Mouse (Mus musculus): Measurements from ENCODE around the gene Igf1r. TPM values are rescaled to one million over a fixed set of nuclear protein-coding genes. Genes with fewer than 3 reads are reported as not detected.

Gene Igf1r
- total and polyA plus RNA-seq, 3 experiments, result 4.3 to 9.1 (median 6.1) TPM

GRCm38 (mm10) chr7:68114364-68114763, 161.7 kb downstream of the Igf1r start:
- no peaks in the 10 kb centered on the region for H3K4me1 ChIP-seq (ENCODE audit: insufficient read depth, low read depth, low read length)
- H3K36me3 ChIP-seq (replicated peaks), result no peaks in the 10 kb centered on the region
- no peak for DNase-seq (ENCODE audit: low spot score)
- H3K27me3 ChIP-seq (ENCODE audit: insufficient read depth, low read length), result 0 out of 2 replicates have a peak, but pooled peaks cover 8% of the 10 kb centered on the region
- no peak for ATAC-seq (ENCODE audit: extremely low read depth, insufficient number of reproducible peaks, low FRiP score, poor library complexity, severe bottlenecking)
- 0 out of 2 replicates have a peak, but pooled peaks cover 4% of the 10 kb centered on the region for H3K9me3 ChIP-seq (replicated peaks)
- TF ChIP-seq CTCF (IDR thresholded peaks at IDR 0.05; ENCODE audit: low read depth, low read length) (no peak), GATA2 (IDR thresholded peaks at IDR 0.05; ENCODE audit: borderline replicate concordance, low read depth, low read length) (no peak), TAL1 (conservative IDR thresholded peaks at IDR 0.05; ENCODE audit: low read depth, low read length) (no peak), POLR2AphosphoS5 (IDR thresholded peaks at IDR 0.05; ENCODE audit: insufficient replicate concordance, low read depth, low read length) (no peak), GATA1 (IDR thresholded peaks at IDR 0.05; ENCODE audit: borderline replicate concordance, low read length) (no peak)
- no peak overlapping the region for H3K4me3 ChIP-seq (ENCODE audit: low read depth, low read length)

GRCm38 (mm10) chr7:68114983-68115715, 162.5 kb downstream of the Igf1r start:
- 0 out of 2 replicates have a peak, but pooled peaks cover 4% of the 10 kb centered on the region for H3K9me3 ChIP-seq (replicated peaks)
- DNase-seq (ENCODE audit: low spot score) (no peak), ATAC-seq (ENCODE audit: extremely low read depth, insufficient number of reproducible peaks, low FRiP score, poor library complexity, severe bottlenecking) (no peak)
- no peaks in the 10 kb centered on the region for H3K4me1 ChIP-seq (ENCODE audit: insufficient read depth, low read depth, low read length)
- no peak for TF ChIP-seq GATA1 (IDR thresholded peaks at IDR 0.05; ENCODE audit: borderline replicate concordance, low read length)
- no peak for TF ChIP-seq GATA2 (IDR thresholded peaks at IDR 0.05; ENCODE audit: borderline replicate concordance, low read depth, low read length)
- no peak for TF ChIP-seq CTCF (IDR thresholded peaks at IDR 0.05; ENCODE audit: low read depth, low read length)
- TF ChIP-seq POLR2AphosphoS5 (IDR thresholded peaks at IDR 0.05; ENCODE audit: insufficient replicate concordance, low read depth, low read length), result no peak
- no peak for TF ChIP-seq TAL1 (conservative IDR thresholded peaks at IDR 0.05; ENCODE audit: low read depth, low read length)
- no peak overlapping the region for H3K4me3 ChIP-seq (ENCODE audit: low read depth, low read length)
- no peaks in the 10 kb centered on the region for H3K36me3 ChIP-seq (replicated peaks)
- H3K27me3 ChIP-seq (ENCODE audit: insufficient read depth, low read length), result 0 out of 2 replicates have a peak, but pooled peaks cover 5% of the 10 kb centered on the region

- ATAC-seq (ENCODE audit: extremely low read depth, insufficient number of reproducible peaks, low FRiP score, poor library complexity, severe bottlenecking), result no peak
- no peak for TF ChIP-seq TAL1 (conservative IDR thresholded peaks at IDR 0.05; ENCODE audit: low read depth, low read length)
- TF ChIP-seq CTCF (IDR thresholded peaks at IDR 0.05; ENCODE audit: low read depth, low read length), result no peak
- TF ChIP-seq GATA1 (IDR thresholded peaks at IDR 0.05; ENCODE audit: borderline replicate concordance, low read length), result no peak
- no peak for TF ChIP-seq GATA2 (IDR thresholded peaks at IDR 0.05; ENCODE audit: borderline replicate concordance, low read depth, low read length)
- no peak for TF ChIP-seq POLR2AphosphoS5 (IDR thresholded peaks at IDR 0.05; ENCODE audit: insufficient replicate concordance, low read depth, low read length)
- DNase-seq (ENCODE audit: low spot score), result no peak
- peaks cover 7% of the 10 kb centered on the region; the same call in 1 of the 2 replicates for H3K27me3 ChIP-seq (ENCODE audit: insufficient read depth, low read length)
- no peak overlapping the region for H3K4me3 ChIP-seq (ENCODE audit: low read depth, low read length)
- H3K4me1 ChIP-seq (ENCODE audit: insufficient read depth, low read depth, low read length), result no peaks in the 10 kb centered on the region
- H3K9me3 ChIP-seq (replicated peaks), result 0 out of 2 replicates have a peak, but pooled peaks cover 2% of the 10 kb centered on the region
- no peaks in the 10 kb centered on the region for H3K36me3 ChIP-seq (replicated peaks)
Observed at GRCm38 (mm10) chr7:68117567-68117966, 164.9 kb downstream of the Igf1r start.

- DNase-seq (ENCODE audit: low spot score), result no peak
- no peak for ATAC-seq (ENCODE audit: extremely low read depth, insufficient number of reproducible peaks, low FRiP score, poor library complexity, severe bottlenecking)
- Histone ChIP-seq H3K4me1 (ENCODE audit: insufficient read depth, low read depth, low read length) (no peaks in the 10 kb centered on the region), H3K27me3 (ENCODE audit: insufficient read depth, low read length) (peaks cover 7% of the 10 kb centered on the region; the same call in 1 of the 2 replicates), H3K9me3 (replicated peaks) (0 out of 2 replicates have a peak, but pooled peaks cover 2% of the 10 kb centered on the region), H3K4me3 (ENCODE audit: low read depth, low read length) (no peak overlapping the region), H3K36me3 (replicated peaks) (no peaks in the 10 kb centered on the region)
- TF ChIP-seq POLR2AphosphoS5 (IDR thresholded peaks at IDR 0.05; ENCODE audit: insufficient replicate concordance, low read depth, low read length), result no peak
- no peak for TF ChIP-seq GATA2 (IDR thresholded peaks at IDR 0.05; ENCODE audit: borderline replicate concordance, low read depth, low read length)
- no peak for TF ChIP-seq GATA1 (IDR thresholded peaks at IDR 0.05; ENCODE audit: borderline replicate concordance, low read length)
- TF ChIP-seq TAL1 (conservative IDR thresholded peaks at IDR 0.05; ENCODE audit: low read depth, low read length), result no peak
- no peak for TF ChIP-seq CTCF (IDR thresholded peaks at IDR 0.05; ENCODE audit: low read depth, low read length)
Observed at GRCm38 (mm10) chr7:68117981-68118380, 165.4 kb downstream of the Igf1r start.

- Histone ChIP-seq H3K9me3 (replicated peaks) (0 out of 2 replicates have a peak, but pooled peaks cover 2% of the 10 kb centered on the region), H3K27me3 (ENCODE audit: insufficient read depth, low read length) (peaks cover 7% of the 10 kb centered on the region; the same call in 1 of the 2 replicates), H3K36me3 (replicated peaks) (no peaks in the 10 kb centered on the region), H3K4me1 (ENCODE audit: insufficient read depth, low read depth, low read length) (no peaks in the 10 kb centered on the region), H3K4me3 (ENCODE audit: low read depth, low read length) (no peak overlapping the region)
- ATAC-seq (ENCODE audit: extremely low read depth, insufficient number of reproducible peaks, low FRiP score, poor library complexity, severe bottlenecking) (no peak), DNase-seq (ENCODE audit: low spot score) (no peak)
- TF ChIP-seq GATA1 (IDR thresholded peaks at IDR 0.05; ENCODE audit: borderline replicate concordance, low read length) (no peak), TAL1 (conservative IDR thresholded peaks at IDR 0.05; ENCODE audit: low read depth, low read length) (no peak), GATA2 (IDR thresholded peaks at IDR 0.05; ENCODE audit: borderline replicate concordance, low read depth, low read length) (no peak), CTCF (IDR thresholded peaks at IDR 0.05; ENCODE audit: low read depth, low read length) (no peak), POLR2AphosphoS5 (IDR thresholded peaks at IDR 0.05; ENCODE audit: insufficient replicate concordance, low read depth, low read length) (no peak)
Observed at GRCm38 (mm10) chr7:68119605-68120004, 167.0 kb downstream of the Igf1r start.

- peaks cover 4% of the 10 kb centered on the region; the same call in 1 of the 2 replicates for H3K27me3 ChIP-seq (ENCODE audit: insufficient read depth, low read length)
- TF ChIP-seq CTCF (IDR thresholded peaks at IDR 0.05; ENCODE audit: low read depth, low read length) (no peak), GATA2 (IDR thresholded peaks at IDR 0.05; ENCODE audit: borderline replicate concordance, low read depth, low read length) (no peak), GATA1 (IDR thresholded peaks at IDR 0.05; ENCODE audit: borderline replicate concordance, low read length) (no peak), POLR2AphosphoS5 (IDR thresholded peaks at IDR 0.05; ENCODE audit: insufficient replicate concordance, low read depth, low read length) (no peak), TAL1 (conservative IDR thresholded peaks at IDR 0.05; ENCODE audit: low read depth, low read length) (no peak)
- no peaks in the 10 kb centered on the region for H3K36me3 ChIP-seq (replicated peaks)
- no peaks in the 10 kb centered on the region for H3K9me3 ChIP-seq (replicated peaks)
- peaks cover 3% of the 10 kb centered on the region; the same call in 1 of the 2 replicates for H3K4me1 ChIP-seq (ENCODE audit: insufficient read depth, low read depth, low read length)
- ATAC-seq (ENCODE audit: extremely low read depth, insufficient number of reproducible peaks, low FRiP score, poor library complexity, severe bottlenecking) (no peak), DNase-seq (ENCODE audit: low spot score) (no peak)
- no peak overlapping the region for H3K4me3 ChIP-seq (ENCODE audit: low read depth, low read length)
Observed at GRCm38 (mm10) chr7:68122418-68122817, 169.8 kb downstream of the Igf1r start.
